In the genomic region with DNA sequence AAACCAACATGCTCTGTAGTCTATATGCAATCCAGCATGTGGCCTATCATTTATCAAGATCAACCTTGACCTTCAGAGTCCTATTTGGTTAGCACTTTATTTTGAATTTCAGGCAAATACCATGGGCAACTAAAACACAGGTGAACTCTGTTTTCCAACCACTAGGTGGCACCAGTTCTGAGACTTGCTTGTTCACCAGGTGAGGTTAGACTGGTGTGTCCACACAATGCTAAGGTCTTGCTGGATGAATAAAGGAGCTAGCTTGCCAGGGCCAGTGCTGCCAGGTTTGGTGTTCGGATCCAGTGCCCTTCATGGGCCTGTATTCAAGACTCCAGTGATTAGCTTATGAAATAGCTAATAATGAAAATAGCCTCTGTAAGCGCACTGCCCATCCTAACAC, we compare ENCODE assay signal across 9 mouse cellular contexts. TPM values are rescaled to one million over a fixed set of nuclear protein-coding genes. Genes with fewer than 3 reads are reported as not detected.
A peak's percentile ranks its signal among the peaks of the same experiment; 100 is the strongest.
DNase-seq lines count a peak whose midpoint lies in the region; ATAC-seq and TF ChIP-seq lines count a peak whose summit lies in the region.
"Had no signal": no experiment of that assay in that cellular context is flagged by ENCODE, and none has a peak within 500 bp of the region (broad histone marks: within the 10 kb centered on the region; RNA-seq: fewer than 3 reads in every experiment).

No protein-coding gene starts in this region.

- H3K27ac ChIP-seq in cerebellum, adult 2 months (ENCODE audit: insufficient read depth, low read length), result no peak overlapping the region
- no peak overlapping the region for H3K27ac ChIP-seq in midbrain, embryonic 14.5 days (replicated peaks; ENCODE audit: low read depth, low read length)

- no peak overlapping the region for H3K4me3 ChIP-seq in cerebellum, adult 2 months (replicated peaks; ENCODE audit: insufficient read depth, low read depth, low read length)
- no peak overlapping the region for H3K4me3 ChIP-seq in midbrain, embryonic 14.5 days (replicated peaks; ENCODE audit: low read depth, low read length)
- H3K4me3 ChIP-seq: megakaryocyte, embryonic 14.5 days had no signal

- no peaks in the 10 kb centered on the region for H3K4me1 ChIP-seq in cerebellum, adult 2 months (ENCODE audit: control insufficient read depth, insufficient read depth, low read length)
- H3K4me1 ChIP-seq in midbrain, embryonic 14.5 days (ENCODE audit: control insufficient read depth, insufficient read depth, low read length), result no peaks in the 10 kb centered on the region

- H3K36me3 ChIP-seq in midbrain, embryonic 14.5 days (ENCODE audit: control insufficient read depth, insufficient read depth, low read length), result no peaks in the 10 kb centered on the region

- DNase-seq in left cerebral cortex, adult 11 months (ENCODE audit: low spot score), result peak; percentile 27
- DNase-seq in left cerebral cortex, adult 8-10 months (ENCODE audit: low spot score in 2 of 2), result no peak
- DNase-seq in MN1 (ENCODE audit: low spot score), result peak; percentile 50
- peak; percentile 69 to 74 for DNase-seq in cerebellum, adult 2 months
- DNase-seq in heart, postnatal 10 days, result peak; percentile 71 to 80
- peak; percentile 30 for DNase-seq in layer of hippocampus, adult 9-11 months
- DNase-seq in midbrain, embryonic 14.5 days, result peak; percentile 83
- DNase-seq in thymus, postnatal 36 days, result peak; percentile 9 to 22

- no peaks in the 10 kb centered on the region for H3K27me3 ChIP-seq in cerebellum, adult 2 months (ENCODE audit: control insufficient read depth, insufficient read depth, low read length)
- H3K27me3 ChIP-seq in midbrain, embryonic 14.5 days (ENCODE audit: control insufficient read depth, insufficient read depth, low read length), result no peaks in the 10 kb centered on the region

- no peak for TF ChIP-seq POLR2A in cerebellum, adult 2 months (IDR thresholded peaks at IDR 0.05; ENCODE audit: borderline replicate concordance, insufficient read depth, low read length)

- peak; percentile 71; the same call in 1 of the 2 replicates for TF ChIP-seq CTCF in cerebellum, adult 2 months (IDR thresholded peaks at IDR 0.05; ENCODE audit: borderline replicate concordance, insufficient read depth, low read depth, low read length)

- no peaks in the 10 kb centered on the region for H3K9me3 ChIP-seq in midbrain, embryonic 14.5 days (ENCODE audit: control insufficient read depth, low read length)
- H3K9me3 ChIP-seq: megakaryocyte, embryonic 14.5 days had no signal

- 59% methylated on average over 2 of the region's 2 CpGs for WGBS in cerebellum, adult 2 months
- WGBS in midbrain, embryonic 14.5 days, result 80% methylated on average over 2 of the region's 2 CpGs

- intact Hi-C loops in heart, postnatal 10 days (cut with DNase I), result loop anchor here (5.0 kb wide), 1 partner anchor 85 kb away; no protein-coding TSS in a partner anchor

- ATAC-seq in midbrain, embryonic 14.5 days (ENCODE audit: low FRiP score, low TSS enrichment), result no peak

- H3K4me2 ChIP-seq in midbrain, embryonic 14.5 days (ENCODE audit: low read length), result no peak overlapping the region

- H3K9ac ChIP-seq in midbrain, embryonic 14.5 days (replicated peaks; ENCODE audit: low read length), result no peak overlapping the region

RNA-seq across cellular contexts. Expression of gene Nrip3, which starts 10.9 kb away (rescaled TPM):
- total RNA-seq in left cerebral cortex, adult 8-10 months (2022), result 10 to 100 TPM; 78.2 to 97.8 (median 85.7) TPM
- 46.6 and 52.8 TPM in 2 replicates for polyA plus RNA-seq in cerebellum, adult 2 months (2012; rRNA removed)
- under 1 TPM; 0.30 to 0.34 TPM for total RNA-seq in heart, postnatal 10 days (2021)
- polyA plus RNA-seq in midbrain, embryonic 14.5 days (2014; fragmentation: Nextera tagmentation; extraction: Ambion mirVana), result 5.3 and 5.5 TPM in 2 replicates

RNA-seq across cellular contexts. Expression of gene Tmem9b, which starts 40.1 kb away (rescaled TPM):
- total RNA-seq in left cerebral cortex, adult 8-10 months (2022), result 10 to 100 TPM; 91.8 to 93.5 (median 92.3) TPM
- 135 and 140 TPM in 2 replicates for polyA plus RNA-seq in cerebellum, adult 2 months (2012; rRNA removed)
- total RNA-seq in heart, postnatal 10 days (2021), result 10 to 100 TPM; 36.7 to 37.7 TPM
- 132 and 148 TPM in 2 replicates for polyA plus RNA-seq in midbrain, embryonic 14.5 days (2014; fragmentation: Nextera tagmentation; extraction: Ambion mirVana)

Comparison
In these comparisons a context has a peak if more than half of its experiments do, and no peak if none do; other contexts are left out.
1. DNase-seq: peak in left cerebral cortex, adult 11 months (single experiment), MN1 (single experiment), cerebellum, adult 2 months (2 of 2), heart, postnatal 10 days (2 of 2), layer of hippocampus, adult 9-11 months (single experiment), midbrain, embryonic 14.5 days (single experiment) and thymus, postnatal 36 days (2 of 2); none in left cerebral cortex, adult 8-10 months (0 of 2).
2. RNA of gene Nrip3, which starts 10.9 kb away (total RNA-seq): 78.2 to 97.8 TPM in left cerebral cortex, adult 8-10 months; 0.30 to 0.34 TPM in heart, postnatal 10 days; every median in the first group is over 10 times any median in the second.